Mouse (Mus musculus): Measurements from ENCODE around the gene Itpr2. TPM values are rescaled to one million over a fixed set of nuclear protein-coding genes. Genes with fewer than 3 reads are reported as not detected.

Gene Itpr2
- polyA plus RNA-seq, 1 experiment, result 22.5 TPM

DNA sequence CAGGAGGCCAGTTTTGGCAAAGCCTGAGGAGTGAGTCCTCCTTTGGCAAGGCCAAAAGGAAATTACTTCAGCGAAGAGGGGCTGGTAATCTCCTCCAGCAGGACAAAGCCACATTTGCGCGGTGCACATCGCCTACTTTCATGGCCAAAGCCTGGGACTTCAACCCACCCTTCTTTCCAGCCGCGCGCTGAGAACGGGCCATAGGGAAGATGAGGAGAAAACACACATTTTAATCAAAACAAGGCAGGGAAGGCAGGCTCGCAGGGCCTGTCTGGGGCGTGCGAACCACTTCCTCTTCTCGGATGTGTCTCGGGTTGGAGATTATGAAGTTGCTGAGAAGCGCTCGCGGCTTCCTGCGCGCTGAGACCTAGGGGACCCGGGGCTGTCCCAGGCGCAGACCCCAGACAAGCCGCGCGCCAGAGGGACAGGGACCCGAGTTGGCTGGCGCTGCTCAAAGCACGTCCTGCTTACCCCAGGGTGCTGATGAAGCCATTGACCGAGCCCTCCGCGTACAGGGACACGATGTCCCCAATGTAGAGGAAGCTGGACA is 632 bp downstream of the Itpr2 start:
- peaks cover 2% of the 10 kb centered on the region for H3K4me1 ChIP-seq (ENCODE audit: control insufficient read depth, insufficient read depth, low read length)
- under 1% methylated on average over 30 of the region's 30 CpGs for WGBS
- H3K27ac ChIP-seq (ENCODE audit: control insufficient read depth, insufficient read depth, low read depth, low read length, poor library complexity), result peak overlapping the region; percentile 88
- TF ChIP-seq CTCF (IDR thresholded peaks at IDR 0.05; ENCODE audit: control insufficient read depth, insufficient read depth, low read length) (no peak; the same call in 1 of the 2 replicates), POLR2A (IDR thresholded peaks at IDR 0.05; ENCODE audit: borderline replicate concordance, control insufficient read depth, low read depth, low read length) (peak; percentile 47; the same call in 1 of the 2 replicates)
- peak overlapping the region; percentile 91 for H3K4me3 ChIP-seq (replicated peaks; ENCODE audit: control insufficient read depth, low read depth, low read length)

DNA sequence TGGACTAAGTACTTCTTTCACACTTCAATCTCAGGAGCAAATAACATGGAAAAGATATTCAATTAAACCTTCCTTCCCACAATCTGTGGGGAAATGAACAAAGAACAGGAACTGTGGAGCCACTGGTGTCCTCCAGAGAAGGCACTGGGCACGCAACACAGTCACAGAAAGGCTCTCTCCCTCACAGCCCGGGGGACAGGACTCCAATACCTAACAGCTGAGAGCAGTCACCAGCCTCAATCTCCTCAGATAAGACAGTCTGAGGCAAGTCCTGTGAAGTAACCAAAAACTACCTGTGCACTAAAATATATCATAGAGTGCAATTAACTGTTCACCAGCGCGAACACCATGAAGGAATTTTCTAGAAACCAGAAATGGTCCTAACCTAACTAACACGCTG is 1.3 kb downstream of the Itpr2 start:
- 35% methylated on average over 5 of the region's 5 CpGs for WGBS
- Histone ChIP-seq H3K4me3 (replicated peaks; ENCODE audit: control insufficient read depth, low read depth, low read length) (peak overlapping the region; percentile 38), H3K27ac (ENCODE audit: control insufficient read depth, insufficient read depth, low read depth, low read length, poor library complexity) (no peak overlapping the region; the same call in 1 of the 2 replicates), H3K4me1 (ENCODE audit: control insufficient read depth, insufficient read depth, low read length) (peaks cover 2% of the 10 kb centered on the region)
- TF ChIP-seq CTCF (IDR thresholded peaks at IDR 0.05; ENCODE audit: control insufficient read depth, insufficient read depth, low read length) (no peak), POLR2A (IDR thresholded peaks at IDR 0.05; ENCODE audit: borderline replicate concordance, control insufficient read depth, low read depth, low read length) (no peak)

DNA sequence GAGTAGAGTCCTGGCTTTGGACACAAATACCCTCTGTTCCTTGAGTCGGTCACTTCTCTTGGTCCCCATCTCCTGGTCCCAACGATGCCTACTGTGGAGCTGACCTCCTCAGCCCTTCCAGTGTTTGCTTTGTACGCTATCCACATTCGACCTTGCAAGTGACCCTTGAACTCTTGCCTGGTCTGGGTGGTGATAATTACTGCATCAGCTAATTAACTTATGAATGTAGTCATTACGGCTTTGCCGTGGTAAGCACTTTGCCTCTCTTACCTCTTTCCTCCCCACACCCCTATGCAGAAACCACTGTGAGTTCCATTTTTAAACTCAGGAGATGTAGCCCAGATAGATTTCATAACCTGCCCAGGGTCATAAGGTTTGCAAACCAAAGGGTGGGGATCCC is 1.8 kb downstream of the Itpr2 start:
- TF ChIP-seq POLR2A (IDR thresholded peaks at IDR 0.05; ENCODE audit: borderline replicate concordance, control insufficient read depth, low read depth, low read length), result no peak
- WGBS, result 75% methylated on average over 6 of the region's 6 CpGs
- H3K27ac ChIP-seq (ENCODE audit: control insufficient read depth, insufficient read depth, low read depth, low read length, poor library complexity), result no peak overlapping the region

DNA sequence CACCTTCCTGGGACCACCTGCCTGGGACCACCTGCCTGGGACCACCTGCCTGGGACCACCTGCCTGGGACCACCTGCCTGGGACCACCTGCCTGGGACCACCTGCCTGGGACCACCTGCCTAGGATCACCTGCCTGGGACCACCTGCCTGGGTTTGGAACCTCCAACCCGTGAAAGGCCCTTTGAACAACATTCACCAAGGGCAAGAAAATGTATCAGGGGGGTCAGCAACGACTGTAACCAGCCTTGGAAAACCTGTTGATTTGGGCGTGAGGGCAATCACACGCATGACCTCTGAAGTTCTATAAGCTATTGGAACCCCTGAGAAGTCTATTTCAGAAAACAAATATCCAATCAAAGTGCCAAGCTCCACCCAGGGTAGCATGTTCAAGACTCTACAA is 2.5 kb downstream of the Itpr2 start:
- no peak for TF ChIP-seq POLR2A (IDR thresholded peaks at IDR 0.05; ENCODE audit: borderline replicate concordance, control insufficient read depth, low read depth, low read length)
- no peak for TF ChIP-seq CTCF (IDR thresholded peaks at IDR 0.05; ENCODE audit: control insufficient read depth, insufficient read depth, low read length)
- H3K4me3 ChIP-seq (replicated peaks; ENCODE audit: control insufficient read depth, low read depth, low read length), result no peak overlapping the region
- no peak overlapping the region for H3K27ac ChIP-seq (ENCODE audit: control insufficient read depth, insufficient read depth, low read depth, low read length, poor library complexity)
- WGBS, result 88% methylated on average over 4 of the region's 4 CpGs
- peaks cover 2% of the 10 kb centered on the region for H3K4me1 ChIP-seq (ENCODE audit: control insufficient read depth, insufficient read depth, low read length)

More for the DNA sequence above, 1.8 kb downstream of the Itpr2 start:
- no peak overlapping the region for H3K4me3 ChIP-seq (replicated peaks; ENCODE audit: control insufficient read depth, low read depth, low read length)
- H3K4me1 ChIP-seq (ENCODE audit: control insufficient read depth, insufficient read depth, low read length), result peaks cover 2% of the 10 kb centered on the region

GRCm38 (mm10) chr6:146498416-146498815 is 3.6 kb downstream of the Itpr2 start:
- H3K4me1 ChIP-seq (ENCODE audit: control insufficient read depth, insufficient read depth, low read length), result peaks cover 2% of the 10 kb centered on the region
- 81% methylated on average over 3 of the region's 3 CpGs for WGBS
- no peak overlapping the region for H3K27ac ChIP-seq (ENCODE audit: control insufficient read depth, insufficient read depth, low read depth, low read length, poor library complexity)
- H3K4me3 ChIP-seq (replicated peaks; ENCODE audit: control insufficient read depth, low read depth, low read length), result no peak overlapping the region
- TF ChIP-seq POLR2A (IDR thresholded peaks at IDR 0.05; ENCODE audit: borderline replicate concordance, control insufficient read depth, low read depth, low read length) (no peak), CTCF (IDR thresholded peaks at IDR 0.05; ENCODE audit: control insufficient read depth, insufficient read depth, low read length) (no peak)

DNA sequence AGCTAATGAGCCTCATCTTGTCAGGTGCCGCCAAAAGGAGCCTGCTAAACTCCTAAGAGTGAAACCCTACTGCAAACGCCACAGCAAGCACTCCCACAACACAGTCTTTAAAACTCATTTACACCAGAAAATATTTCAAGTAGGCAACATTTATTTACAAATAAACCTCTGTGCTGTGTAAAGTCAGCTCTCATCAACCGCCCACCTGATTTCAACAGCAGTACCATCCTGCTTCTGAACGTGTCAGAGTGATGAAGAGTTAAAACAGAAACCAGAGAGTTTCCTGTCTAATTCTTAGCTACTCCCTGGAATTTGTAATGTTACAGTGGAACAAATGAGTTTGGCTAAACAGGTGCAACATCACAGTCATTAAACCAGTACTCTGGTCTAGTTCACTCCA is 4.2 kb downstream of the Itpr2 start:
- TF ChIP-seq POLR2A (IDR thresholded peaks at IDR 0.05; ENCODE audit: borderline replicate concordance, control insufficient read depth, low read depth, low read length) (no peak), CTCF (IDR thresholded peaks at IDR 0.05; ENCODE audit: control insufficient read depth, insufficient read depth, low read length) (no peak)
- H3K4me1 ChIP-seq (ENCODE audit: control insufficient read depth, insufficient read depth, low read length), result peaks cover 2% of the 10 kb centered on the region

GRCm38 (mm10) chr6:146497435-146497834 is 4.6 kb downstream of the Itpr2 start:
- no peak overlapping the region for H3K4me3 ChIP-seq (replicated peaks; ENCODE audit: control insufficient read depth, low read depth, low read length)
- no peak for TF ChIP-seq CTCF (IDR thresholded peaks at IDR 0.05; ENCODE audit: control insufficient read depth, insufficient read depth, low read length)
- TF ChIP-seq POLR2A (IDR thresholded peaks at IDR 0.05; ENCODE audit: borderline replicate concordance, control insufficient read depth, low read depth, low read length), result no peak
- no peak overlapping the region for H3K27ac ChIP-seq (ENCODE audit: control insufficient read depth, insufficient read depth, low read depth, low read length, poor library complexity)
- WGBS, result 70% methylated on average over 3 of the region's 3 CpGs
- H3K4me1 ChIP-seq (ENCODE audit: control insufficient read depth, insufficient read depth, low read length), result peaks cover 2% of the 10 kb centered on the region

More for the DNA sequence above, 4.2 kb downstream of the Itpr2 start:
- H3K4me3 ChIP-seq (replicated peaks; ENCODE audit: control insufficient read depth, low read depth, low read length), result no peak overlapping the region
- WGBS, result 62% methylated on average over 4 of the region's 4 CpGs
- H3K27ac ChIP-seq (ENCODE audit: control insufficient read depth, insufficient read depth, low read depth, low read length, poor library complexity), result no peak overlapping the region

GRCm38 (mm10) chr6:146491680-146492079 is 10.3 kb downstream of the Itpr2 start:
- TF ChIP-seq POLR2A (IDR thresholded peaks at IDR 0.05; ENCODE audit: borderline replicate concordance, control insufficient read depth, low read depth, low read length) (no peak), CTCF (IDR thresholded peaks at IDR 0.05; ENCODE audit: control insufficient read depth, insufficient read depth, low read length) (no peak)
- Histone ChIP-seq H3K27ac (ENCODE audit: control insufficient read depth, insufficient read depth, low read depth, low read length, poor library complexity) (no peak overlapping the region), H3K4me3 (replicated peaks; ENCODE audit: control insufficient read depth, low read depth, low read length) (no peak overlapping the region), H3K4me1 (ENCODE audit: control insufficient read depth, insufficient read depth, low read length) (no peaks in the 10 kb centered on the region; the same call in 1 of the 2 replicates)
- WGBS, result 81% methylated on average over 2 of the region's 2 CpGs

Measured in bone marrow, adult 2 months (tissue).